Mouse (Mus musculus): ENCODE measurements around the gene Mcu.

Gene Mcu

GRCm38 (mm10) chr10:59527819-59528218 lies 88.7 kb downstream of the Mcu start:
- no peak for DNase-seq

DNA sequence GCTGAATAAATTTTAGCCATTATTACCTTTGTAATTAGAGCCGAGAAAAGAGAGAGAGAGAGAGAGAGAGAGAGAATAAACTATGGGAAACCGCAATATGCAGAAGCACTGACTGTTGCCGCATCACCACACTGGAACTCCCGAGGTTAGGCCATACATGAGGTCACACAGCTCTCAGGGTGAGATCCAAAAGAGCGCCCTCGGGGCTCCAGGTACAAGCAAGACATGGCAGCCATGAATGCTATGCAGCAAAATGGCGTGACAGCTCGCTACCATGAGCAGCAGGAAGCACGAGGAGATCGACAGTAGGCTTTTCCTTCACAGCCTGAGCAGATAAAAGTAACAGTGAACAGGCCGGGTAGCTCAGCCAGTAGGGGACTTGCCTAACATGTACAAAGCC lies 89.2 kb downstream of the Mcu start:
- DNase-seq: no peak

DNA sequence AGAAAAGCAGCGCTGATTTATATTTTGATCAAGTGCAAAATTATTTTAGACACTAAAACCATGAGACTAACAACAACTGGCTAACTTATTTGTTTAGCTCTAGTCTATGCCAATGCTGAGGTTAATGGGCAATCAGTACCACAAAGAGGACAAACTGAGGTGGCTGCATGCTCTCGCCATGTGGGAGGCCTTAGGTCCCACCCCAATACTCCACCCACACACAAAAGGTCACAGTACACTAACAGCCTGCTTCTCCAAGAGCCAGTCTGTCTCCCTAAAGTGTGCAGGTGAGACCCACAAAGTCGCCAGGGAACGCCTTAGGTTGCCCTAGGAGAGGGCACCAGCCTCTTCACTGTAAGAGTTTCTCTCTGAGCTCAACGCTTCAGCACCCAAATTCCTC lies 91.8 kb downstream of the Mcu start:
- DNase-seq: no peak

DNA sequence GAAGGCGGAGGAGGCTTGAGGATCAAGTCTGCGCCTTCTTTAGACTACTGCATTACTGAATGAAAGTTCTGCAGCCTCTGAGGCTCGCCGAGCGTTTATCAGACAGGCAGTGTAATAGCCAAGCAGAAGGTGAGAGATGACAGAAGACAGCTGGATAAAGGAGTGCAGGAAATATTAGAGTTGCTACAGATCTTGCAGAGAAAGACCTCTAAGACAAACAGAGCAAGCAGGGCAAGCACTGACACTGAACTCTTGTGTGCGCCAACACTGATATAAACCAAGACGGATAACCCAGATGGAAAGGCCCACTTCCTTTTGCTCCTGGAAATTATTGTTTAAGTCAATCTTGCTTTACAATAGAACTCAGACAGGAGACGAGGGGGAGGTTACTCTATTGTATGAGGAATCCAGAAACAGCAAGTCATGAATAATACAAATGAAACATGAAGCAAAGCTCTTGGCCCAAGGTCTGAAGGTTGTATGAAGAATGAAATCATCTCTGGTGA lies 92.6 kb downstream of the Mcu start:
- DNase-seq: no peak

- no peak for DNase-seq
Observed at GRCm38 (mm10) chr10:59520701-59521100, 95.8 kb downstream of the Mcu start.

DNA sequence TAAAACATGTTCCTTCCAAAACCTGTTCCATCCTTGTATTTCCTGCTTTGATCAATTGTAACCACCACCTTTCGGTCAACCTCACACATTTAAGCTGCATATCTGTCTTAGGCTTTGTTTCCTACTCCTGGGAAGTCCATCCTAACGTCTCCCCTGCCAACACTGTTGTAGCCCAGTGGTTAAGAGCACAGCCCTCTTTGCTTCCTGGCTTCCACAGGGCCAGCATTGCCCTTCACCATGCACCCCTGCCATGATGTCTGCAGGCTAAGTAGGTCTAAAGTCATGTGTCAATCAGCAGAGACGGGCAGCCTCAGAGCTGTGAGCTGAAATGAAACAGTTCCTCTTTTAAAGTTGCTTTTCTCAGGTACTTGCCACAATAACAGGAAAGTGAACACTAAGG lies 97.1 kb downstream of the Mcu start:
- DNase-seq: no peak

DNA sequence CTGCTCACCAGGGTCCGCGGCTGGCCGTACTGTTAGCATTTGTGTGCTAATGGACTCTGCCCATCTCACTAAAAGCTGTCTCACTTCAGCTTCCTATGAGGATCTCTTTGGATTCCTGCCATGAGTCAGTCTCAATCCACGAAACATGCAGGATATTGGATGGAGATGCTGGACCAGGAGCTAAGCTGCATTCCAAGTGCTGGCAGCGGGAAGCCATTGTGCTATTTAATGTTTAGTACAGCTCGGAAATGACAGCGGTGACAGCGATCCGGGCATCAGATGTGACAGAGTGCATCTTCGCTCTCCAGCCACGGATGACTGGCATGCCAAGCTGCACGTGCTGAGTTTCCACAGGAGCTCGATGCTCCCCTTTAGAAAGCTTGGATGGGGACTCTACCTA lies 99.3 kb downstream of the Mcu start:
- no peak for DNase-seq

GRCm38 (mm10) chr10:59514739-59515464 lies 101.6 kb downstream of the Mcu start:
- no peak for DNase-seq

DNA sequence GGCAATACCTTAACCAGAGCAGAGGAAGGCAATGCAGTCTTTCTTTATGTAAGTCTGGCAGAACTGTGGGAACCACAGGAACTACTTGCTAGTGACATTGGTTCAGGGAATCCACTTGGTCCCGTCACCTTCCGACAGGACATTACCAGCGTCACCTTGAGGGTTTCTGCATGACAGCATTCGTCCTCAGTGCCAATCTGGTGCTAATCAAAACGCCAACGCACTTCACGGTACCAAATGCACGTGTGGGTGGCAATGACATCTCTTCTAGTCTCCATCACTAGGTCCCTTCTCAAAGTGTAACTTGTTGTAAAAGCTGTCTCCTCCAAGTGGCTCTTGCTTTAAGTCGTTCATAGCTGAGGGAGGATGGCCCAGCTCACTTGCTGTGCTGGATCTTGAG lies 104.3 kb downstream of the Mcu start:
- DNase-seq: no peak

- no peak for DNase-seq
Observed at GRCm38 (mm10) chr10:59511427-59511963, 105.0 kb downstream of the Mcu start.

GRCm38 (mm10) chr10:59510713-59511426 lies 105.6 kb downstream of the Mcu start:
- DNase-seq: no peak

DNA sequence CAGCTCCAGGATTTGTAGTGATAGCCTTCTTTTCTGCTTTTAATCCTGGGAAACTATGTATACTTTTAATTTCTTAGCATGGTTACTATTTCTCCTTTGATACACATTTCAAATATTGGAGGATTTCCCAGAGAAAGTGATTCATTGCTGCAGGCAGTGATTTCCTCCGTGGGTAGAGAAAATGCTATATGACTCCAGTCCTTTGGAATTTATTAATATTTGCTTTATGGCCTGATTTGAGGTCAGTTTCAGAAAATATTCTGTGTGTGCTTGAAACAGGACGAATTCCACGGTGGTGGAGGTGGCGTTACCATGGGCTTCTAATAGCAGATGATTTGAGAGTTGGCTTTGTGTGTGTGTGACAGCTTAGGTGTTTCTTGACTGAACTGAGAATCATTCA lies 107.3 kb downstream of the Mcu start:
- no peak for DNase-seq

DNA sequence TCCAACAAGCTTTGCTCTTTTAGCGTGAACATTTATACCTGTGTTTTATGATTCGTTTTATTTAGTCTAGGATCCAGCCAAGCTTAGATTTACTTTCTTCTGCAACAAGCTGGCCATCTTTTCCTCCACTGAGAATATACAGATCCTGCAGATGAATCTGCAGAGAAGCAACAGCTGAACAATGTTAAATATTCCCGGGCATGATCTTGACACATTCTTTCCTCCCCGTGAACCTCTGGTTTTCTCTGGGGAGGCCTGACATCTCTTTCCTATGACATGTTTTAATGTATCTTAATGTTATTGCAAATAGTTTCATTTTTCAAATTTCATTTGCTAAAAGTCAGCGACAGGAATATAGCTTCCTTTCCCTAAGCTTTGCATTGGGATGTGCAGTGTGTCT lies 109.8 kb downstream of the Mcu start:
- DNase-seq: no peak

GRCm38 (mm10) chr10:59504291-59504690 lies 112.2 kb downstream of the Mcu start:
- DNase-seq: no peak

DNA sequence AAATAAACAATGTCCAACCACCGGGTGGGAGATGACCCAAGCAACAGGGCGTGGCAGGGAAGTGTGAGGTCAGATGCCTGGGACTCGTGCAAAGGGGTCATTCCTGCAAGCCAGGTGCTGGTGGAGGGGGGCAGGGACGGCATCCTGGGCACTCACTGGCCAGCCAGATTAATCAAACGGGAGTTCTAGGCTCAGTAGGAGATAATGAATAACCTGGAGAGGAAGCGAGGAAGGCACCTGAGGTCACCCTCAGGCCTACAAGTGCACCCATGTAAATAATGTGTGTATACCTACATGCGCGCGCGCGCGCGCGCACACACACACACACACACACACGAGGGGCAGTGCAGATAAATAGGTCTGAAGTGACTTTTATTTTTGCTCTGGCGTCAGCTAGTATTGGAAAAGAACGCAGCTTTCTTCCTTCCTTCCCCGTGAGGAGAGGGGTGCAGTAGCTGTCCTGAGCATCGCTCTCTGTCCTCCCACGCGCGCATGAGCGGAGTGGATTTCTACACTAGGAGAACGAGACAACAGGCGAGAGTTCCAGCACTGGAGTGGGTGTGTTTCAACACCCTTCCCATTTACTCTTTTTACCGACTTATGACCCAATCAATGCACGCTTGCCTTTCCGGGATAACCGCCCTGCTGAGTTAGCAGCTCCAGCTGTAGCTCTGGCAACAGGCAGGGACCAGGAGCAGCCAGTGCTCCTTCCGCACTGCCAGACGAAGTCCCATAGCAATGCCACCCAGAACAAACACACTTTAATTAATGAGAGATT lies 112.9 kb downstream of the Mcu start:
- peak; percentile 30 for DNase-seq

DNA sequence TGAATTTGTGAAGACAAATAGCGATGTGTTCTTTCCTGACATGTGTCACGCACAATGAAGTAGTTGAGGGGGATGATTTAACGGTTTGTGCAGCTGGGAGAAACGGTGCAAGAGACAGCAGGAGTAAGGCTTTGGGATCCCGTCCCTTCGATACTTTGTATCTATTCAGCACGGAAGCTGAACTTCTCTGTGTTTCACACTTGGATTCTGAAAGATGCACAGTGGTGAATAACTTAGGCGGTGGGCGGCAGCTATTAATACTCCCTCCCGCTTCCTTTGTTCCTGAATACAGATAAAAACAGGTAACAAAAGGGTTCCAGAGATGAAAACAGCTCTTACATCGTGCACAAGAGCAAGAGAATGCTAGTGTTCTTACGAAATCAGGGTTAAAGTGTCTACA lies 114.1 kb downstream of the Mcu start:
- no peak for DNase-seq

- no peak for DNase-seq
Observed at GRCm38 (mm10) chr10:59501761-59502160, 114.7 kb downstream of the Mcu start.

- no peak for DNase-seq
Observed at GRCm38 (mm10) chr10:59500225-59500624, 116.3 kb downstream of the Mcu start.

- DNase-seq: no peak
Observed at GRCm38 (mm10) chr10:59497019-59497418, 119.5 kb downstream of the Mcu start.

DNA sequence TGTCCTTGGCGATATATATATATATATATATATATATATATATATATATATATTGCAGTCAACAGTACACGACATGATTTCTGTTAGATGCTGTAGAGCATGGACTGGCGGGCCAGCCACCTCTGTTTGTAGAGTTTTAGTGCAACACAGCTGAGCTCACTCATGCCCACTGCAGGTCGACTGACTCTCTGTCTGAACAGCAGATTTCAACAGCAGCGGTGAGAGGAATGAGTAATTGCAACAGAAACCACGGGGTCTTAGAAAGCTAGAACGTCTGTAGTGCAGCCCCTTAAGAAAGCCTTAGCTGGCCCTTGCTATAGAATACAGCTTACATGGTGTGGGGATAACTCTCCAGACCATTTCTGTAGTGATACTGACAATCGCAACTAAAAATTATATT lies 121.6 kb downstream of the Mcu start:
- no peak for DNase-seq

GRCm38 (mm10) chr10:59494044-59494443 lies 122.4 kb downstream of the Mcu start:
- DNase-seq: no peak

DNA sequence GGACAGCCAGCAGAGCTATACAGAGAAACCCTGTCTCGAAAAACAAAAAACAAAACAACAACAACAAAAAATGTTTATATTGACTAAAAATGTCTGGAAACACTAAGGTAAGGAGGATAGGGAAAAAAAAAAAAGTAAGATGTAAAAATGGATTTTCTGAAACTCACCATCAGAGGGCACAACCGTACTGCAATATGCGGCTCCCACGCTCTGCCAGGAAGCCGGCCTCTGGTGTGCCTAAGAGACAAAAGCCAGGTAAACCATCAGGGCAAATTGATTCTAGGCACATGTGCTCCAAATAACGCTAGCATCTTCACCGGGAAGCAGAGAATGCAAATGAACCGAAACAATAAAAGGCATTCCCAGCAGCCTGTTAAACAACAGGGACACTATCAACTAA lies 125.6 kb downstream of the Mcu start:
- no peak for DNase-seq

DNA sequence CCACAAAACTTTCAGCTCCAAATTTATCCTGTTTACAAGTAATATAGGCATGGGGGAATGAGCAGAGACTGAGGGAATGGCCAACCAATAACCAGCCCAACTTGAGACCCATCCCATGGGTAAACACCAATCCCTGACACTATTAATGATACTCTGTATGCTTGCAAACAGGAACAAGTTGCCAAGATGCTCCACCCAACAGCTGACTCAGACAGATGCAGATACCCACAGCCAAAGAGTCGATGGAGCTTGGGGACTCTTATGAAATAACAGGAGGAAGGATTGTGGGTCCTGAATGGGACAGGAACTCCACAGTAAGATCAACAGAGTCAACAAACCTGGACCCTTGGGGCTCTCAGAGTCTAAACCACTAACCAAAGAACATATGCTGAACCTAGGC lies 127.1 kb downstream of the Mcu start:
- DNase-seq: no peak

Measured in liver (tissue).